Mouse (Mus musculus): Measurements from ENCODE around the gene Lsg1. TPM values are rescaled to one million over a fixed set of nuclear protein-coding genes. Genes with fewer than 3 reads are reported as not detected.

Gene Lsg1
- polyA plus RNA-seq, 1 experiment from 2014 or later = 23.1 TPM

GRCm38 (mm10) chr16:30576392-30576791 lies 11.0 kb downstream of the Lsg1 start:
- TF ChIP-seq CTCF (IDR thresholded peaks at IDR 0.05; ENCODE audit: low read depth) = no peak
- Histone ChIP-seq H3K9ac (ENCODE audit: low read depth, low read length) (no peak overlapping the region), H3K9me3 (ENCODE audit: control insufficient read depth) (no peaks in the 10 kb centered on the region), H3K4me3 (ENCODE audit: low read depth, low read length) (no peak overlapping the region), H3K27me3 (replicated peaks; ENCODE audit: control insufficient read depth, insufficient read depth, low read length) (no peaks in the 10 kb centered on the region), H3K4me2 (replicated peaks; ENCODE audit: low read depth) (no peak overlapping the region), H3K36me3 (ENCODE audit: control insufficient read depth, insufficient read depth) (peaks cover 87% of the 10 kb centered on the region), H3K27ac (ENCODE audit: low read depth, low read length) (no peak overlapping the region), H3K4me1 (replicated peaks; ENCODE audit: control insufficient read depth, insufficient read depth, low read length) (no peaks in the 10 kb centered on the region)
- no peak for ATAC-seq
- WGBS = 89% methylated on average over 1 of the region's 1 CpGs

DNA sequence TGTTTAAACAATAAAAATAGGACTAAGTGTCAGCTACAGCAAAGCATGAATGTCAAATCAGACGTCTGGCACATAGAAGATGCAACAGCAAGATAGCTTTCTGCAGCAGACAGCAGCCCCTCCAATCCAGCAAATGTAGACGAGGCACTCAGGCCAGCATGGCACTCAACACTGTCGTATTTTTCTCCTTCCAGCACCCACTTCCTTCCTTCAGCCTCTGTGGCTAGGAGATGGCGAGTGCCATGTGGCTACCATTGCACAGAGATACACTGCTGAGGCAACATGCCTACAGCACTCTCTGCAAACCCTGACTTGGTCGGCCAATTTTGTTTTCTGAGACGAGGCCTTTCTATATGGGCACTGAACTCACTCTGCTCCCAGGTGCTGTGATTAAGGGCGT lies 11.6 kb downstream of the Lsg1 start:
- Histone ChIP-seq H3K4me1 (replicated peaks; ENCODE audit: control insufficient read depth, insufficient read depth, low read length) (no peaks in the 10 kb centered on the region), H3K36me3 (ENCODE audit: control insufficient read depth, insufficient read depth) (peaks cover 87% of the 10 kb centered on the region)

DNA sequence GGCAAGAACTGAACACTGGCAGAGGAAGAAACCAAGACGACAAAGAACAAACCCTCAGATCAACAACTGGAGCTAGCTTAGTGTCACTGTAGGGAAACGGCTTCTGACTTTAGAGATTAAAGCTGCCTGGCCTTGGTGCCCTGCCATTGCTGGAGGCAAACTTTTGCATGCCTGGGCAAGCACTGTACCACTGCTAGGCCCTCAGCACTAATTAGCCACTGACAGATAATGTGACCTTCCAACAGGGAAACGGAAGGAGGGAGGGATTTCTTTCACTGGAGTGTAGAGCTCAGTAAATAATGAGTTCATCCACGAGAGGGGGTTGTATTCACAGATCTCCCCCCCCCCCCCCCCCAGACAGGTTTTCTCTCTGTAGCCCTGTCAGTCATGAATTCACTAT lies 15.2 kb downstream of the Lsg1 start:
- Histone ChIP-seq H3K27ac (ENCODE audit: low read depth, low read length) (no peak overlapping the region), H3K4me1 (replicated peaks; ENCODE audit: control insufficient read depth, insufficient read depth, low read length) (no peaks in the 10 kb centered on the region), H3K9ac (ENCODE audit: low read depth, low read length) (no peak overlapping the region), H3K27me3 (replicated peaks; ENCODE audit: control insufficient read depth, insufficient read depth, low read length) (no peaks in the 10 kb centered on the region), H3K9me3 (ENCODE audit: control insufficient read depth) (no peaks in the 10 kb centered on the region), H3K4me2 (replicated peaks; ENCODE audit: low read depth) (no peak overlapping the region), H3K4me3 (ENCODE audit: low read depth, low read length) (no peak overlapping the region), H3K36me3 (ENCODE audit: control insufficient read depth, insufficient read depth) (peaks cover 89% of the 10 kb centered on the region)
- 58% methylated on average over 4 of the region's 4 CpGs for WGBS
- TF ChIP-seq CTCF (IDR thresholded peaks at IDR 0.05; ENCODE audit: low read depth) = no peak
- ATAC-seq = no peak

More for the DNA sequence above, 11.6 kb downstream of the Lsg1 start:
- Histone ChIP-seq H3K4me3 (ENCODE audit: low read depth, low read length) (no peak overlapping the region), H3K9me3 (ENCODE audit: control insufficient read depth) (no peaks in the 10 kb centered on the region), H3K27me3 (replicated peaks; ENCODE audit: control insufficient read depth, insufficient read depth, low read length) (no peaks in the 10 kb centered on the region), H3K9ac (ENCODE audit: low read depth, low read length) (no peak overlapping the region), H3K27ac (ENCODE audit: low read depth, low read length) (no peak overlapping the region), H3K4me2 (replicated peaks; ENCODE audit: low read depth) (no peak overlapping the region)
- TF ChIP-seq CTCF (IDR thresholded peaks at IDR 0.05; ENCODE audit: low read depth) = no peak
- 83% methylated on average over 7 of the region's 7 CpGs for WGBS
- ATAC-seq = no peak

DNA sequence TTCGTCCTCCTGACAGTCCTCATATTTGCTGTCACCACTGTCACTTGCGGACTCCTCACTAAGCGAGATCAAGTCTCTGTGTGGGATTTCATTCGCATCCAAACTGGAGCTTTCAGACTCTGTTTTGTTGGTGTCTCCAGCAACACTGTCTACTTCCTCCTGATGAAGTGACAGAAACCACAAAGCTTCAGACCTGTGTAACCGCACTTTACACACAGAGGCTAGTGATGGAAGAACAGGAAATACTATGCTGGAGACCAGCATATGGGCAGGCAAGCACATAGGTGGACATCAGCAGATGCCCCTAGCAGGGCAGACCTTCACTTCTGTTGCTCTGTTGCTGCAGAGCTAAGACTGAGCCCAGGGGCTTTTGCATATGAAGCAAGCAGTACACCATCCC lies 16.0 kb downstream of the Lsg1 start:
- 95% methylated on average over 5 of the region's 5 CpGs for WGBS
- Histone ChIP-seq H3K4me2 (replicated peaks; ENCODE audit: low read depth) (no peak overlapping the region), H3K27ac (ENCODE audit: low read depth, low read length) (no peak overlapping the region), H3K9me3 (ENCODE audit: control insufficient read depth) (no peaks in the 10 kb centered on the region), H3K4me1 (replicated peaks; ENCODE audit: control insufficient read depth, insufficient read depth, low read length) (no peaks in the 10 kb centered on the region), H3K27me3 (replicated peaks; ENCODE audit: control insufficient read depth, insufficient read depth, low read length) (no peaks in the 10 kb centered on the region), H3K4me3 (ENCODE audit: low read depth, low read length) (no peak overlapping the region), H3K36me3 (ENCODE audit: control insufficient read depth, insufficient read depth) (peaks cover 89% of the 10 kb centered on the region), H3K9ac (ENCODE audit: low read depth, low read length) (no peak overlapping the region)
- TF ChIP-seq CTCF (IDR thresholded peaks at IDR 0.05; ENCODE audit: low read depth) = no peak
- no peak for ATAC-seq

GRCm38 (mm10) chr16:30570173-30570572 lies 17.2 kb downstream of the Lsg1 start:
- Histone ChIP-seq H3K36me3 (ENCODE audit: control insufficient read depth, insufficient read depth) (peaks cover 91% of the 10 kb centered on the region), H3K27me3 (replicated peaks; ENCODE audit: control insufficient read depth, insufficient read depth, low read length) (no peaks in the 10 kb centered on the region), H3K27ac (ENCODE audit: low read depth, low read length) (no peak overlapping the region), H3K4me2 (replicated peaks; ENCODE audit: low read depth) (no peak overlapping the region), H3K9me3 (ENCODE audit: control insufficient read depth) (no peaks in the 10 kb centered on the region), H3K9ac (ENCODE audit: low read depth, low read length) (no peak overlapping the region), H3K4me1 (replicated peaks; ENCODE audit: control insufficient read depth, insufficient read depth, low read length) (no peaks in the 10 kb centered on the region), H3K4me3 (ENCODE audit: low read depth, low read length) (no peak overlapping the region)
- TF ChIP-seq CTCF (IDR thresholded peaks at IDR 0.05; ENCODE audit: low read depth) = no peak
- ATAC-seq = no peak; the same call in 1 of the 2 replicates
- 98% methylated on average over 4 of the region's 4 CpGs for WGBS

DNA sequence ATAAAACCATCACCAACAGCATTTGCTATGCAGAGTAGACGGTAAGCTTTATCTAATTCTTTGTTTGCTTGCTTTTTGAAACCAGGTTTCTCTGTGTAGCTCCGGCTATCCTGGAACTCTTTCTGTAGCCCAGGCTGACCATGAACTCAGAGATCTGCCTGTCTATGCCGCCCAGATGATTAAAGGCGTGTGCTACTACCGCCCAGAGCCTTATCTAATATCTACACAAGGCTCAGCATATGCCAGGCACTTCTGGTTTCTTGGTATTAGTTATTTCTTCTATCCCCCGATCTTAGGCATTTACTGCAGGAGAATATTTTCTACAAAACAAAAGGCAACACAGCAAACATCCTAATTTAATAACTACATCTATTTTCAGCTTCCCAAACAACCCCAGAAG lies 21.8 kb downstream of the Lsg1 start:
- ATAC-seq = no peak

DNA sequence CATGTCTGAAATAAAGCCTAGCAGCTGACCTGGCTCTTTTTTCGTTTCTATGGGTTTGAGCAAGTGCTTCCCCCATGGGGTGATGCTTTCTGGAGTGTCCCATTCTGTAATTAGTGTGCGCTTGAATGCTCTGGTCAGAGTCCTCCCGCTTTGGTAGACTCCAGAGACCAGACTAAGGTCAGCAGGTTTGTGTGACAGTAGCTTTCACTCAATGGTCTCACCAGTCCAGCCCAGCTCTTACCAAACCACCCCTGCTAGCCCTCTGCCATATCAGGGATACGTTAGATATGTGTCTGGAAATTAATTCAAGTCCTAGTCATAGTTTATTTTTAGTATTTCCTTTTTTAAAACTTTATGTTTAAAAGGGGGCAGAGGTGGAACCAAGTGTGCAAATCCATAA lies 26.8 kb downstream of the Lsg1 start:
- H3K36me3 ChIP-seq (ENCODE audit: control insufficient read depth, insufficient read depth) = peaks cover 55% of the 10 kb centered on the region
- no peaks in the 10 kb centered on the region for H3K4me1 ChIP-seq (replicated peaks; ENCODE audit: control insufficient read depth, insufficient read depth, low read length)
- no peak for TF ChIP-seq CTCF (IDR thresholded peaks at IDR 0.05; ENCODE audit: low read depth)
- 90% methylated on average over 4 of the region's 4 CpGs for WGBS
- peaks cover 6% of the 10 kb centered on the region; the same call in 1 of the 2 replicates for H3K9me3 ChIP-seq (ENCODE audit: control insufficient read depth)
- no peak overlapping the region for H3K4me2 ChIP-seq (replicated peaks; ENCODE audit: low read depth)
- no peak overlapping the region for H3K4me3 ChIP-seq (ENCODE audit: low read depth, low read length)
- no peak overlapping the region for H3K9ac ChIP-seq (ENCODE audit: low read depth, low read length)
- no peaks in the 10 kb centered on the region for H3K27me3 ChIP-seq (replicated peaks; ENCODE audit: control insufficient read depth, insufficient read depth, low read length)
- ATAC-seq = no peak
- no peak overlapping the region for H3K27ac ChIP-seq (ENCODE audit: low read depth, low read length)

More for the DNA sequence above, 21.8 kb downstream of the Lsg1 start:
- TF ChIP-seq CTCF (IDR thresholded peaks at IDR 0.05; ENCODE audit: low read depth) = no peak
- Histone ChIP-seq H3K36me3 (ENCODE audit: control insufficient read depth, insufficient read depth) (peaks cover 98% of the 10 kb centered on the region), H3K4me2 (replicated peaks; ENCODE audit: low read depth) (no peak overlapping the region), H3K4me3 (ENCODE audit: low read depth, low read length) (no peak overlapping the region), H3K27ac (ENCODE audit: low read depth, low read length) (no peak overlapping the region), H3K4me1 (replicated peaks; ENCODE audit: control insufficient read depth, insufficient read depth, low read length) (no peaks in the 10 kb centered on the region), H3K9me3 (ENCODE audit: control insufficient read depth) (no peaks in the 10 kb centered on the region), H3K9ac (ENCODE audit: low read depth, low read length) (no peak overlapping the region), H3K27me3 (replicated peaks; ENCODE audit: control insufficient read depth, insufficient read depth, low read length) (no peaks in the 10 kb centered on the region)
- WGBS = 75% methylated on average over 6 of the region's 6 CpGs

All from intestine, postnatal 0 days (tissue).